Mouse (Mus musculus): Measurements from ENCODE around the gene Cd300lf. TPM values are rescaled to one million over a fixed set of nuclear protein-coding genes. Genes with fewer than 3 reads are reported as not detected.

Gene Cd300lf
- total RNA-seq (2012; rRNA removed) (35.3 and 36.1 TPM in 2 replicates), total RNA-seq (2014; rRNA removed) (13.5 and 15.5 TPM in 2 replicates), polyA plus RNA-seq (2012; ENCODE audit: insufficient read length, low read depth) (36.9 and 38.9 TPM in 2 replicates)

DNA sequence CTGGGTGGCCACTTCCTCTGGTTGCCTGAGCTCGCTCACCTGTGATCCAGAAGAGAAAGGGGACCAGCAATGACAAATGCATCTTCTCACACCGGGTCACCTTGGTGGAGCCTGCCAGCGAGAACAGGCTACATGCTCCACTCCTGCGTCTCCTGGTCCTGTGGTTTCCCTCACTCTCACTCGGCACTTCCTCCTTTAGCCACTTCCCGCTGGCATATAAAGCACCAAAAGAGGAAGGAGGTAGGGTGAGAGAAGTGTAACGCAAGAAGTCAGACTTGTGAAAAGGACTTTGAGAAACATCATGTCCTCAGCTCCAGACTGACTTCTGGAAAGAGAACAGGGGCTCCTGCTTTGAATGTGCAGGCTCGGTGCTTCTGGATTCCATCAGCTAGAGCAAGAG lies at the start of gene Cd300lf:
Cd300lf (minus strand) TSS at position 193 of the 400 bp plus-strand sequence.
- peaks cover 13 to 61% of the 10 kb centered on the region in 2 experiments; a peak in 3 of 4 replicates for H3K4me1 ChIP-seq (ENCODE audit: control insufficient read depth in 1 of 2, insufficient read depth in 2 of 2)
- TF ChIP-seq MAFK (IDR thresholded peaks at IDR 0.05; ENCODE audit: insufficient replicate concordance, low read length) (0 out of 2 replicates have a peak, but pooled peaks have one; percentile 26), RCOR1 (conservative IDR thresholded peaks at IDR 0.05; ENCODE audit: low read depth, low read length) (no peak; the same call in none of the 2 replicates), JUND (conservative IDR thresholded peaks at IDR 0.05; ENCODE audit: low read depth, low read length) (no peak), MAX (IDR thresholded peaks at IDR 0.05; ENCODE audit: low read length) (peak; percentile 81), EP300 (IDR thresholded peaks at IDR 0.05; ENCODE audit: low read length) (peak; percentile 88), ETS1 (conservative IDR thresholded peaks at IDR 0.05; ENCODE audit: low read depth, low read length) (peak; percentile 64), E2F4 (IDR thresholded peaks at IDR 0.05; ENCODE audit: insufficient replicate concordance, low read depth, low read length) (no peak; the same call in 1 of the 2 replicates), HCFC1 (IDR thresholded peaks at IDR 0.05; ENCODE audit: low read depth, low read length) (peak; percentile 59; the same call in 1 of the 2 replicates), MYC (IDR thresholded peaks at IDR 0.05; ENCODE audit: low read depth, low read length) (peak; percentile 67; the same call in 1 of the 2 replicates), MEF2A (IDR thresholded peaks at IDR 0.05; ENCODE audit: borderline replicate concordance, low read depth, low read length) (peak; percentile 87), ZNF384 (IDR thresholded peaks at IDR 0.05; ENCODE audit: low read depth, low read length) (0 out of 2 replicates have a peak, but pooled peaks have one; percentile 25), RAD21 (IDR thresholded peaks at IDR 0.05; ENCODE audit: low read depth, low read length) (no peak; the same call in 1 of the 2 replicates), TCF12 (IDR thresholded peaks at IDR 0.05; ENCODE audit: low read depth, low read length) (peak; percentile 84), USF1 (IDR thresholded peaks at IDR 0.05; ENCODE audit: low read depth, low read length) (no peak), CTCF (conservative IDR thresholded peaks at IDR 0.05 in 1 of 2, IDR thresholded peaks at IDR 0.05 in 1 of 2; ENCODE audit: low read depth in 2 of 2, low read length in 2 of 2) (no peak), PAX5 (IDR thresholded peaks at IDR 0.05; ENCODE audit: low read length) (no peak), ZMIZ1 (IDR thresholded peaks at IDR 0.05; ENCODE audit: low read depth, low read length) (peak; percentile 86), SIN3A (IDR thresholded peaks at IDR 0.05; ENCODE audit: low read length) (peak; percentile 87; the same call in 1 of the 2 replicates), IRF4 (IDR thresholded peaks at IDR 0.05; ENCODE audit: low read depth, low read length) (peak; percentile 82), CHD1 (IDR thresholded peaks at IDR 0.05; ENCODE audit: low read depth, low read length) (peak; percentile 73), ZC3H11A (IDR thresholded peaks at IDR 0.05; ENCODE audit: low read depth, low read length) (no peak), UBTF (IDR thresholded peaks at IDR 0.05; ENCODE audit: low read depth, low read length) (peak; percentile 58; the same call in 1 of the 2 replicates), ELF1 (IDR thresholded peaks at IDR 0.05; ENCODE audit: low read depth, low read length) (peak; percentile 89), JUN (IDR thresholded peaks at IDR 0.05; ENCODE audit: insufficient read depth, low read depth, low read length) (peak; percentile 5; the same call in 1 of the 2 replicates), KAT2A (IDR thresholded peaks at IDR 0.05; ENCODE audit: insufficient replicate concordance, low read length) (no peak), BHLHE40 (IDR thresholded peaks at IDR 0.05; ENCODE audit: low read depth, low read length) (peak; percentile 78), MAZ (IDR thresholded peaks at IDR 0.05; ENCODE audit: low read depth, low read length) (no peak; the same call in 1 of the 2 replicates), MXI1 (IDR thresholded peaks at IDR 0.05; ENCODE audit: low read depth, low read length) (peak; percentile 79; the same call in 1 of the 2 replicates), POLR2A (IDR thresholded peaks at IDR 0.05; ENCODE audit: low read depth, low read length) (peak; percentile 77), SMC3 (IDR thresholded peaks at IDR 0.05; ENCODE audit: low read depth, low read length) (no peak), CHD2 (IDR thresholded peaks at IDR 0.05; ENCODE audit: low read length) (0 out of 2 replicates have a peak, but pooled peaks have one; percentile 58), GABPA (IDR thresholded peaks at IDR 0.05; ENCODE audit: insufficient replicate concordance, low read depth, low read length) (no peak), POLR2AphosphoS2 (IDR thresholded peaks at IDR 0.05; ENCODE audit: low read depth, low read length) (no peak), USF2 (conservative IDR thresholded peaks at IDR 0.05; ENCODE audit: low read depth, low read length) (no peak), ZKSCAN1 (IDR thresholded peaks at IDR 0.05; ENCODE audit: borderline replicate concordance, low read depth, low read length) (no peak), NELFE (IDR thresholded peaks at IDR 0.05; ENCODE audit: low read depth, low read length) (peak; percentile 78), NRF1 (IDR thresholded peaks at IDR 0.05; ENCODE audit: low read depth, low read length) (no peak), TBP (conservative IDR thresholded peaks at IDR 0.05; ENCODE audit: low read depth, low read length) (peak; percentile 91)
- peak; percentile 91 for DNase-seq (ENCODE audit: extremely low read depth)
- H3K27ac ChIP-seq (ENCODE audit: insufficient read depth, low read depth), result peak within 1 kb of the TSS; percentile 76
- peak within 1 kb of the TSS; percentile 89 for H3K4me2 ChIP-seq (ENCODE audit: insufficient read depth, low read depth, poor library complexity, severe bottlenecking)
- H3K36me3 ChIP-seq (replicated peaks in 1 of 2; ENCODE audit: control insufficient read depth in 1 of 2, insufficient read depth in 1 of 2, low read length in 1 of 2), result peaks cover 0 to 14% of the 10 kb centered on the region in 2 experiments
- peaks cover 40% of the 10 kb centered on the region for H3K79me2 ChIP-seq (replicated peaks; ENCODE audit: control insufficient read depth, extremely low read depth, insufficient read depth, poor library complexity, severe bottlenecking)
- peaks cover 5% of the 10 kb centered on the region for H3K9me3 ChIP-seq (replicated peaks; ENCODE audit: low read length)
- peak within 1 kb of the TSS; percentile 59 to 80 (median 69) for H3K4me3 ChIP-seq (replicated peaks in 1 of 3; ENCODE audit: low read depth in 2 of 3, low read length in 2 of 3, poor library complexity in 1 of 3)
- H3K9ac ChIP-seq (ENCODE audit: insufficient read depth, low read depth), result peak within 1 kb of the TSS; percentile 73
- dilution Hi-C loops (cut with MboI; ENCODE audit: extremely low pct_ligation_motif_present, extremely low pct_unique_long_range_greater_than_20kb, low sequenced_read_pairs), result no loop called here
- no peaks in the 10 kb centered on the region for H3K27me3 ChIP-seq (replicated peaks)
- in situ Hi-C loops (cut with MboI; ENCODE audit: low pct_ligation_motif_present, low pct_unique_long_range_greater_than_20kb, low sequenced_read_pairs), result no loop called here
